Mouse (Mus musculus): Measurements from ENCODE around the gene Ppp1r12b.

DNA sequence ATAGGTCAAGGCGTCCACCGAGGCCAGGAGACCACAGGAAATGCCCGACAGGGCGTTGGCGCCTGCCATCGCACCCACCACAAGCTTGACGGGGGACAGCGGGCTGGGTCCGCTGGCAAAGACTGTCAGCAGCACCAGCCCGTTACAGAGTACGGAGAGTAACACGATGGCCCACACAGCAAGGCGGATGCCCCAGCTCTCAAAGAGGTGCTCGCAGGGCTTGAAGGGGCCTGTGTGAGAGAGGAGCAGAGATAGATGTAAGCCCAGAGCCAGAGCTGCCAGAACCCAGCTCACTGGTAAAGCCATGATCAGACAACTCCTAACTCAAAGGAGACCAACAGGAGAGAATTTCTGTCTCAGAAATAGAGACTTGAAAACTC lies 32.2 kb upstream of the Ppp1r12b start:
- TF ChIP-seq POLR2A (IDR thresholded peaks at IDR 0.05; ENCODE audit: insufficient read length, low read depth), result no peak
- no peak for TF ChIP-seq MYOG (IDR thresholded peaks at IDR 0.05; ENCODE audit: control insufficient read depth in 1 of 3, insufficient read depth in 1 of 3, insufficient read length in 2 of 3, low read depth in 2 of 3)
- no peak for TF ChIP-seq POLR2AphosphoS2 (IDR thresholded peaks at IDR 0.05; ENCODE audit: insufficient read length, low read depth)
- TF ChIP-seq SRF (IDR thresholded peaks at IDR 0.05; ENCODE audit: control insufficient read depth, insufficient read length, low read depth), result no peak
- TF ChIP-seq REST (IDR thresholded peaks at IDR 0.05; ENCODE audit: insufficient read depth, insufficient read length), result no peak
